Comparison of ENCODE assay signal across 7 mouse cellular contexts in the genomic region with DNA sequence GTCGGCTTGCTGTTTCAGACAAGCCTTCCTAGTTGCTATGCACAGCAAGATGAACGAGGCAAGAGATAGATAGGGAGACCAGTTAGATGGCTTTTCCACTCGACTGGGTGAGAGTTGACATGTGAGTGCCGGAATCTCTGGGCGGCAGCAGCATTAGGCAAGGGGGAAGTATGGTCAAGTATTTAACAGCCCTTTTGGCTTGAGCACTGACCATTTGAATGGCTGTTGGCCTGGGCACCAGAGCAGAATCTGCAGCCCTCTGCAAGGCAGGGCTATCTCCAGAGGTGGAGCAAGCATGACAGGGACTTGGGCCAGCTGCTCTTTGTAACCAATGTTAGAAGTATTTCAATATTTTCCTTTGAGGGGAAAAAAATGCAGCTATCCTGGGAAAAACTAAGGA. TPM values are rescaled to one million over a fixed set of nuclear protein-coding genes. Genes with fewer than 3 reads are reported as not detected.
DNase-seq lines count a peak whose midpoint lies in the region; ATAC-seq and TF ChIP-seq lines count a peak whose summit lies in the region.

No protein-coding gene starts in this region.

- peak overlapping the region; percentile 8; the same call in 1 of the 2 replicates for H3K4me2 ChIP-seq in heart, embryonic 12.5 days
- H3K4me2 ChIP-seq in liver, embryonic 16.5 days (ENCODE audit: low read depth, low read length): no peak overlapping the region
- H3K4me2 ChIP-seq in neural tube, embryonic 15.5 days: no peak overlapping the region

- peak overlapping the region; percentile 8; the same call in 1 of the 2 replicates for H3K9ac ChIP-seq in MEL (ENCODE audit: control insufficient read depth, low read depth, low read length, poor library complexity, severe bottlenecking)
- no peak overlapping the region for H3K9ac ChIP-seq in heart, embryonic 12.5 days
- H3K9ac ChIP-seq in liver, embryonic 16.5 days (ENCODE audit: low read depth, low read length): no peak overlapping the region
- H3K9ac ChIP-seq in neural tube, embryonic 15.5 days (replicated peaks): no peak overlapping the region

- no peaks in the 10 kb centered on the region for H3K79me2 ChIP-seq in MEL (ENCODE audit: control insufficient read depth, insufficient read depth, low read length, poor library complexity)

- no peaks in the 10 kb centered on the region for H3K9me3 ChIP-seq in MEL (replicated peaks; ENCODE audit: insufficient read depth, low read length)
- H3K9me3 ChIP-seq in heart, embryonic 12.5 days (replicated peaks): no peaks in the 10 kb centered on the region
- no peaks in the 10 kb centered on the region for H3K9me3 ChIP-seq in liver, embryonic 16.5 days (replicated peaks; ENCODE audit: control insufficient read depth, low read length)
- H3K9me3 ChIP-seq in neural tube, embryonic 15.5 days (replicated peaks): no peaks in the 10 kb centered on the region

- no peaks in the 10 kb centered on the region for H3K27me3 ChIP-seq in MEL (ENCODE audit: control insufficient read depth in 1 of 2, insufficient read depth in 2 of 2, low read length in 2 of 2)
- no peaks in the 10 kb centered on the region for H3K27me3 ChIP-seq in heart, embryonic 12.5 days (replicated peaks)
- H3K27me3 ChIP-seq in liver, embryonic 16.5 days (ENCODE audit: control insufficient read depth, insufficient read depth, low read depth, low read length): no peaks in the 10 kb centered on the region
- no peaks in the 10 kb centered on the region for H3K27me3 ChIP-seq in neural tube, embryonic 15.5 days (replicated peaks)

- no peak for TF ChIP-seq EP300 in MEL (IDR thresholded peaks at IDR 0.05; ENCODE audit: low read depth in 1 of 2, low read length in 2 of 2)

- no peak for DNase-seq in MEL (ENCODE audit: low read depth, low spot score)
- DNase-seq in adrenal gland, postnatal 10 days: peak; percentile 40
- DNase-seq in retina, postnatal 1 day: no peak
- DNase-seq in T-cell, adult 2 months (ENCODE audit: low spot score): no peak

- peaks cover 0 to 2% of the 10 kb centered on the region in 2 experiments; a peak in 2 of 4 replicates for H3K36me3 ChIP-seq in MEL (ENCODE audit: control insufficient read depth in 1 of 2, insufficient read depth in 2 of 2, low read length in 2 of 2)
- no peaks in the 10 kb centered on the region for H3K36me3 ChIP-seq in heart, embryonic 12.5 days
- no peaks in the 10 kb centered on the region for H3K36me3 ChIP-seq in liver, embryonic 16.5 days (ENCODE audit: control insufficient read depth, insufficient read depth)
- no peaks in the 10 kb centered on the region for H3K36me3 ChIP-seq in neural tube, embryonic 15.5 days

- no peak for TF ChIP-seq POLR2A in MEL (IDR thresholded peaks at IDR 0.05; ENCODE audit: control insufficient read depth in 1 of 2, insufficient read depth in 1 of 2, low read depth in 1 of 2, low read length in 2 of 2, poor library complexity in 1 of 2)

- no peak for TF ChIP-seq RAD21 in MEL (IDR thresholded peaks at IDR 0.05; ENCODE audit: low read depth, low read length)

- H3K4me1 ChIP-seq in MEL (ENCODE audit: control insufficient read depth in 1 of 2, insufficient read depth in 2 of 2, low read length in 2 of 2): peaks cover 5 to 10% of the 10 kb centered on the region in 2 experiments; a peak in 3 of 4 replicates
- H3K4me1 ChIP-seq in heart, embryonic 12.5 days (replicated peaks): peaks cover 23% of the 10 kb centered on the region
- no peaks in the 10 kb centered on the region for H3K4me1 ChIP-seq in liver, embryonic 16.5 days (ENCODE audit: control insufficient read depth, low read depth, low read length)
- 0 out of 2 replicates have a peak, but pooled peaks cover 3% of the 10 kb centered on the region for H3K4me1 ChIP-seq in neural tube, embryonic 15.5 days

- peak overlapping the region in 1 of 2 experiments; percentile 7; a peak in 1 of 4 replicates for H3K4me3 ChIP-seq in MEL (ENCODE audit: control insufficient read depth in 1 of 2, insufficient read depth in 1 of 2, low read depth in 2 of 2, low read length in 2 of 2)
- H3K4me3 ChIP-seq in heart, embryonic 12.5 days: no peak overlapping the region
- H3K4me3 ChIP-seq in liver, embryonic 16.5 days (ENCODE audit: low read depth, low read length): no peak overlapping the region
- no peak overlapping the region for H3K4me3 ChIP-seq in neural tube, embryonic 15.5 days (replicated peaks)

- ATAC-seq in heart, embryonic 12.5 days (ENCODE audit: insufficient number of reproducible peaks, low FRiP score): no peak
- ATAC-seq in liver, embryonic 16.5 days (ENCODE audit: low read depth): 0 out of 2 replicates have a peak, but pooled peaks have one; percentile 16
- no peak for ATAC-seq in neural tube, embryonic 15.5 days (ENCODE audit: low FRiP score)

- no peak for TF ChIP-seq CTCF in MEL (IDR thresholded peaks at IDR 0.05 in 2 of 3, conservative IDR thresholded peaks at IDR 0.05 in 1 of 3; ENCODE audit: control insufficient read depth in 1 of 3, insufficient read depth in 1 of 3, low read depth in 2 of 3, low read length in 3 of 3, poor library complexity in 1 of 3, severe bottlenecking in 1 of 3)

- 11% methylated on average over 5 of the region's 5 CpGs for WGBS in heart, embryonic 12.5 days
- 34% methylated on average over 5 of the region's 5 CpGs for WGBS in liver, embryonic 16.5 days (ENCODE audit: insufficient replicate concordance)
- 85% methylated on average over 5 of the region's 5 CpGs for WGBS in neural tube, embryonic 15.5 days

- H3K27ac ChIP-seq in MEL (ENCODE audit: control insufficient read depth, low read depth, low read length): no peak overlapping the region; the same call in 1 of the 2 replicates
- peak overlapping the region; percentile 46; the same call in 1 of the 2 replicates for H3K27ac ChIP-seq in heart, embryonic 12.5 days (ENCODE audit: poor library complexity, severe bottlenecking)
- H3K27ac ChIP-seq in liver, embryonic 16.5 days (ENCODE audit: low read length): no peak overlapping the region
- no peak overlapping the region for H3K27ac ChIP-seq in neural tube, embryonic 15.5 days (replicated peaks)

TF ChIP-seq in MEL, 35 proteins besides CTCF, POLR2A, EP300 and RAD21:
- TF ChIP-seq ZNF384 (IDR thresholded peaks at IDR 0.05; ENCODE audit: low read depth, low read length) (no peak), ELF1 (IDR thresholded peaks at IDR 0.05; ENCODE audit: low read depth, low read length) (no peak), JUND (IDR thresholded peaks at IDR 0.05; ENCODE audit: low read depth, low read length) (no peak), GATA1 (IDR thresholded peaks at IDR 0.05; ENCODE audit: low read depth, low read length) (no peak), ZKSCAN1 (IDR thresholded peaks at IDR 0.05; ENCODE audit: low read depth, low read length) (no peak), TBP (IDR thresholded peaks at IDR 0.05; ENCODE audit: low read depth, low read length) (no peak), MAX (IDR thresholded peaks at IDR 0.05; ENCODE audit: low read length) (no peak), GABPA (IDR thresholded peaks at IDR 0.05; ENCODE audit: low read depth, low read length) (no peak), TCF12 (IDR thresholded peaks at IDR 0.05; ENCODE audit: low read depth, low read length) (no peak), KAT2A (conservative IDR thresholded peaks at IDR 0.05; ENCODE audit: low read depth, low read length) (no peak), TAL1 (IDR thresholded peaks at IDR 0.05; ENCODE audit: low read length) (no peak), ZC3H11A (IDR thresholded peaks at IDR 0.05; ENCODE audit: low read depth, low read length) (no peak), SIN3A (IDR thresholded peaks at IDR 0.05; ENCODE audit: low read length) (no peak), UBTF (IDR thresholded peaks at IDR 0.05; ENCODE audit: borderline replicate concordance, insufficient read depth, low read depth, low read length) (no peak)

RNA-seq across cellular contexts. Expression of gene Glcci1, which starts 36.5 kb away (rescaled TPM):
- total RNA-seq in MEL (2012; rRNA removed): 1.8 and 2.1 TPM in 2 replicates
- polyA plus RNA-seq in MEL (2012; ENCODE audit: insufficient read depth in 1 of 2, insufficient read length in 2 of 2, low read depth in 1 of 2, low replicate concordance in 2 of 2, missing spikeins in 1 of 2): 10 to 100 TPM in 1 of 2 experiments, 1 to 10 TPM in 1; 7.9 to 31.1 TPM
- 10 to 100 TPM; 26.2 to 34.0 TPM for total RNA-seq in adrenal gland, postnatal 10 days (2021)
- polyA plus RNA-seq in heart, embryonic 12.5 days (2016; fragmentation: Nextera tagmentation; extraction: Ambion mirVana): 8.2 and 10.2 TPM in 2 replicates
- 1.0 and 1.2 TPM in 2 replicates for polyA plus RNA-seq in liver, embryonic 16.5 days (2015; fragmentation: Nextera tagmentation; extraction: Ambion mirVana)
- polyA plus RNA-seq in neural tube, embryonic 15.5 days (2015; fragmentation: Nextera tagmentation; extraction: Ambion mirVana): 7.2 and 7.3 TPM in 2 replicates
